Mouse (Mus musculus): ENCODE measurements around the gene Nup210l. TPM values are rescaled to one million over a fixed set of nuclear protein-coding genes. Genes with fewer than 3 reads are reported as not detected.

Nup210l gene
- polyA plus RNA-seq, 1 experiment from 2014 or later: 0.50 TPM

- under 1% methylated on average over 20 of the region's 20 CpGs for WGBS
- peak overlapping the region; percentile 88 for H3K27ac ChIP-seq
- peaks cover 26% of the 10 kb centered on the region for H3K36me3 ChIP-seq
- peak overlapping the region; percentile 58 for H3K4me3 ChIP-seq
- DNase-seq (ENCODE audit: low spot score): peak; percentile 81
- H3K9me3 ChIP-seq: no peaks in the 10 kb centered on the region
- H3K27me3 ChIP-seq (ENCODE audit: insufficient read depth, poor library complexity, severe bottlenecking): no peaks in the 10 kb centered on the region
- H3K4me1 ChIP-seq (replicated peaks): peaks cover 27% of the 10 kb centered on the region
Observed at GRCm38 (mm10) chr3:90220531-90220951, 116.6 kb downstream of the Nup210l start.

GRCm38 (mm10) chr3:90221123-90221522, 117.2 kb downstream of the Nup210l start:
- Histone ChIP-seq H3K36me3 (peaks cover 32% of the 10 kb centered on the region), H3K9me3 (no peaks in the 10 kb centered on the region), H3K27ac (peak overlapping the region; percentile 88), H3K27me3 (ENCODE audit: insufficient read depth, poor library complexity, severe bottlenecking) (no peaks in the 10 kb centered on the region), H3K4me1 (replicated peaks) (peaks cover 27% of the 10 kb centered on the region), H3K4me3 (peak overlapping the region; percentile 58)
- DNase-seq (ENCODE audit: low spot score): no peak
- WGBS: 25% methylated on average over 5 of the region's 5 CpGs

GRCm38 (mm10) chr3:90222455-90222854, 118.5 kb downstream of the Nup210l start:
- no peak for DNase-seq (ENCODE audit: low spot score)
- 90% methylated on average over 4 of the region's 4 CpGs for WGBS
- no peak overlapping the region for H3K27ac ChIP-seq
- H3K9me3 ChIP-seq: no peaks in the 10 kb centered on the region
- H3K27me3 ChIP-seq (ENCODE audit: insufficient read depth, poor library complexity, severe bottlenecking): no peaks in the 10 kb centered on the region
- H3K36me3 ChIP-seq: peaks cover 33% of the 10 kb centered on the region
- H3K4me1 ChIP-seq (replicated peaks): peaks cover 27% of the 10 kb centered on the region
- H3K4me3 ChIP-seq: no peak overlapping the region

GRCm38 (mm10) chr3:90222941-90223340, 119.0 kb downstream of the Nup210l start:
- Histone ChIP-seq H3K27ac (no peak overlapping the region), H3K36me3 (peaks cover 33% of the 10 kb centered on the region), H3K9me3 (no peaks in the 10 kb centered on the region), H3K4me3 (no peak overlapping the region), H3K27me3 (ENCODE audit: insufficient read depth, poor library complexity, severe bottlenecking) (no peaks in the 10 kb centered on the region), H3K4me1 (replicated peaks) (peaks cover 27% of the 10 kb centered on the region)
- WGBS: 85% methylated on average over 3 of the region's 3 CpGs
- no peak for DNase-seq (ENCODE audit: low spot score)

GRCm38 (mm10) chr3:90224331-90224730, 120.4 kb downstream of the Nup210l start:
- peaks cover 33% of the 10 kb centered on the region for H3K36me3 ChIP-seq
- no peak overlapping the region for H3K4me3 ChIP-seq
- H3K4me1 ChIP-seq (replicated peaks): peaks cover 27% of the 10 kb centered on the region
- 83% methylated on average over 10 of the region's 10 CpGs for WGBS
- H3K9me3 ChIP-seq: no peaks in the 10 kb centered on the region
- H3K27me3 ChIP-seq (ENCODE audit: insufficient read depth, poor library complexity, severe bottlenecking): no peaks in the 10 kb centered on the region
- H3K27ac ChIP-seq: no peak overlapping the region
- DNase-seq (ENCODE audit: low spot score): no peak

- H3K4me3 ChIP-seq: peak overlapping the region; percentile 72
- H3K9me3 ChIP-seq: no peaks in the 10 kb centered on the region
- H3K4me1 ChIP-seq (replicated peaks): peaks cover 19% of the 10 kb centered on the region
- H3K27ac ChIP-seq: peak overlapping the region; percentile 92
- no peaks in the 10 kb centered on the region for H3K27me3 ChIP-seq (ENCODE audit: insufficient read depth, poor library complexity, severe bottlenecking)
- no peak for DNase-seq (ENCODE audit: low spot score)
- H3K36me3 ChIP-seq: peaks cover 32% of the 10 kb centered on the region
- 16% methylated on average over 8 of the region's 8 CpGs for WGBS
Observed at GRCm38 (mm10) chr3:90231075-90231474, 127.1 kb downstream of the Nup210l start.

GRCm38 (mm10) chr3:90231507-90232333, 127.8 kb downstream of the Nup210l start, which contains the start of gene Jtb:
TSS of gene Jtb (plus strand) at chr3:90231597.
- peak; percentile 95 for DNase-seq (ENCODE audit: low spot score)
- under 1% methylated on average over 61 of the region's 61 CpGs for WGBS
- Histone ChIP-seq H3K27ac (peak within 1 kb of the TSS; percentile 92), H3K4me1 (replicated peaks) (peaks cover 19% of the 10 kb centered on the region), H3K27me3 (ENCODE audit: insufficient read depth, poor library complexity, severe bottlenecking) (no peaks in the 10 kb centered on the region), H3K4me3 (peak within 1 kb of the TSS; percentile 72), H3K36me3 (peaks cover 38% of the 10 kb centered on the region), H3K9me3 (no peaks in the 10 kb centered on the region)

GRCm38 (mm10) chr3:90241251-90241650, 137.3 kb downstream of the Nup210l start:
- no peak for DNase-seq (ENCODE audit: low spot score)
- no peak overlapping the region for H3K27ac ChIP-seq
- H3K9me3 ChIP-seq: no peaks in the 10 kb centered on the region
- peaks cover 22% of the 10 kb centered on the region for H3K4me1 ChIP-seq (replicated peaks)
- WGBS: 93% methylated on average over 2 of the region's 2 CpGs
- peaks cover 8% of the 10 kb centered on the region for H3K36me3 ChIP-seq
- no peak overlapping the region for H3K4me3 ChIP-seq
- peaks cover 8% of the 10 kb centered on the region; the same call in 1 of the 2 replicates for H3K27me3 ChIP-seq (ENCODE audit: insufficient read depth, poor library complexity, severe bottlenecking)

GRCm38 (mm10) chr3:90241669-90242358, 137.9 kb downstream of the Nup210l start:
- peaks cover 22% of the 10 kb centered on the region for H3K4me1 ChIP-seq (replicated peaks)
- H3K27ac ChIP-seq: no peak overlapping the region; the same call in 1 of the 2 replicates
- peaks cover 3% of the 10 kb centered on the region for H3K36me3 ChIP-seq
- no peak overlapping the region for H3K4me3 ChIP-seq
- H3K9me3 ChIP-seq: no peaks in the 10 kb centered on the region
- peaks cover 8% of the 10 kb centered on the region; the same call in 1 of the 2 replicates for H3K27me3 ChIP-seq (ENCODE audit: insufficient read depth, poor library complexity, severe bottlenecking)
- no peak for DNase-seq (ENCODE audit: low spot score)
- WGBS: 84% methylated on average over 10 of the region's 10 CpGs

- Histone ChIP-seq H3K9me3 (no peaks in the 10 kb centered on the region), H3K4me1 (replicated peaks) (peaks cover 28% of the 10 kb centered on the region), H3K4me3 (peak within 1 kb of the TSS; percentile 52), H3K27ac (peak within 1 kb of the TSS; percentile 84), H3K27me3 (ENCODE audit: insufficient read depth, poor library complexity, severe bottlenecking) (peaks cover 8% of the 10 kb centered on the region; the same call in 1 of the 2 replicates), H3K36me3 (no peaks in the 10 kb centered on the region)
- WGBS: 2% methylated on average over 19 of the region's 19 CpGs
- DNase-seq (ENCODE audit: low spot score): peak; percentile 78
Observed at GRCm38 (mm10) chr3:90242984-90243775, 139.2 kb downstream of the Nup210l start, which contains the start of gene Creb3l4. TSS of gene Creb3l4 (minus strand) at chr3:90243512.

GRCm38 (mm10) chr3:90245406-90245805, 141.5 kb downstream of the Nup210l start:
- 81% methylated on average over 2 of the region's 2 CpGs for WGBS
- no peak for DNase-seq (ENCODE audit: low spot score)
- Histone ChIP-seq H3K27me3 (ENCODE audit: insufficient read depth, poor library complexity, severe bottlenecking) (peaks cover 8% of the 10 kb centered on the region; the same call in 1 of the 2 replicates), H3K27ac (no peak overlapping the region), H3K9me3 (no peaks in the 10 kb centered on the region), H3K36me3 (peaks cover 13% of the 10 kb centered on the region), H3K4me3 (no peak overlapping the region), H3K4me1 (replicated peaks) (peaks cover 41% of the 10 kb centered on the region)

GRCm38 (mm10) chr3:90247630-90247959, 143.7 kb downstream of the Nup210l start:
- H3K36me3 ChIP-seq: peaks cover 28% of the 10 kb centered on the region

More at GRCm38 (mm10) chr3:90247630-90247959, 143.7 kb downstream of the Nup210l start:
- no peaks in the 10 kb centered on the region for H3K27me3 ChIP-seq (ENCODE audit: insufficient read depth, poor library complexity, severe bottlenecking)
- no peak for DNase-seq (ENCODE audit: low spot score)
- H3K27ac ChIP-seq: peak overlapping the region; percentile 93
- under 1% methylated on average over 3 of the region's 3 CpGs for WGBS
- H3K9me3 ChIP-seq: no peaks in the 10 kb centered on the region
- H3K4me1 ChIP-seq (replicated peaks): peaks cover 34% of the 10 kb centered on the region
- H3K4me3 ChIP-seq: peak overlapping the region; percentile 70

Measured in hindbrain, embryonic 10.5 days (tissue).